Mouse (Mus musculus) CH12.LX (cell line): ENCODE data around the gene Mgat2. TPM values are rescaled to one million over a fixed set of nuclear protein-coding genes. Genes with fewer than 3 reads are reported as not detected.

Source experiments
- DNase-seq: peaks from one replicate; pipeline ENCODE4 v3.0.0-alpha.2; 2013; ENCODE audit errors: extremely low read depth
- H3K27ac ChIP-seq: 2 replicates; pipeline ENCODE4 v1.5.1; 2012; ENCODE audit warnings: low read depth, mild to moderate bottlenecking, control low read depth, moderate library complexity; ENCODE audit not compliant: insufficient read depth
- H3K27me3 ChIP-seq: replicated peaks from 2 replicates; pipeline ENCODE3; 2012; ENCODE audit warnings: inconsistent platforms
- H3K36me3 ChIP-seq, 2 experiments: replicated peaks in 1 of 2; 2 replicates each; pipeline versions ENCODE3 to v1.6.1; 2012; ENCODE audit warnings: inconsistent platforms in 1 of 2, low read length in 1 of 2, mild to moderate bottlenecking in 1 of 2, mixed read lengths in 1 of 2, moderate library complexity in 1 of 2; ENCODE audit not compliant: control insufficient read depth in 1 of 2, insufficient read depth in 1 of 2
- H3K4me1 ChIP-seq, 2 experiments: 2 replicates each; pipeline ENCODE4 v1.6.1; 2012; ENCODE audit warnings: inconsistent platforms in 1 of 2, moderate library complexity in 1 of 2; ENCODE audit not compliant: insufficient read depth in 2 of 2, control insufficient read depth in 1 of 2
- H3K4me2 ChIP-seq: 2 replicates; pipeline ENCODE4 v1.6.1; 2012; ENCODE audit warnings: low read depth, mild to moderate bottlenecking, control low read depth; ENCODE audit not compliant: poor library complexity, insufficient read depth, severe bottlenecking
- H3K4me3 ChIP-seq, 3 experiments: fragments of 150-350 bp in 1 of 3; sonication (generic) in 1 of 3; replicated peaks in 1 of 3; 2 replicates each; pipeline versions ENCODE3 to v1.5.1; 2011 to 2012; ENCODE audit warnings: low read depth in 2 of 3, low read length in 2 of 3, mild to moderate bottlenecking in 2 of 3, moderate library complexity in 2 of 3, control low read depth in 1 of 3, improper control_type of control experiment in 1 of 3, inconsistent platforms in 1 of 3, mixed read lengths in 1 of 3; ENCODE audit not compliant: poor library complexity in 1 of 3
- H3K79me2 ChIP-seq: replicated peaks from 2 replicates; pipeline ENCODE4 v1.6.1; 2012; ENCODE audit warnings: mild to moderate bottlenecking, moderate library complexity; ENCODE audit not compliant: control insufficient read depth, poor library complexity, insufficient read depth, severe bottlenecking; ENCODE audit errors: extremely low read depth
- H3K9ac ChIP-seq: 2 replicates; pipeline ENCODE4 v1.6.1; 2012; ENCODE audit warnings: low read depth, mild to moderate bottlenecking, control low read depth, moderate library complexity; ENCODE audit not compliant: insufficient read depth
- H3K9me3 ChIP-seq: replicated peaks from 2 replicates; pipeline ENCODE3; 2012; ENCODE audit warnings: low read length, inconsistent platforms, mixed read lengths
- CHD2 ChIP-seq: IDR thresholded peaks from 2 replicates; pipeline ENCODE4 v1.6.1; 2011; ENCODE audit warnings: low read length, improper control_type of control experiment
- ELF1 ChIP-seq: IDR thresholded peaks from 2 replicates; pipeline ENCODE4 v1.6.1; 2014; ENCODE audit warnings: low read depth, mild to moderate bottlenecking, inconsistent platforms, low read length, improper control_type of control experiment
- HCFC1 ChIP-seq: IDR thresholded peaks from 2 replicates; pipeline ENCODE4 v1.6.1; 2012; ENCODE audit warnings: low read depth, mild to moderate bottlenecking, inconsistent platforms, low read length, improper control_type of control experiment
- IRF4 ChIP-seq: IDR thresholded peaks from 2 replicates; pipeline ENCODE4 v1.6.1; 2014; ENCODE audit warnings: low read depth, mild to moderate bottlenecking, inconsistent platforms, low read length, improper control_type of control experiment
- JUN ChIP-seq: IDR thresholded peaks from 2 replicates; pipeline ENCODE4 v1.6.1; 2011; ENCODE audit warnings: low read depth, mild to moderate bottlenecking, low read length, improper control_type of control experiment, moderate library complexity; ENCODE audit not compliant: insufficient read depth
- JUND ChIP-seq: conservative IDR thresholded peaks from 2 replicates; pipeline ENCODE4 v1.6.1; 2011; ENCODE audit warnings: low read depth, low read length, improper control_type of control experiment
- KAT2A ChIP-seq: IDR thresholded peaks from 2 replicates; pipeline ENCODE4 v1.6.1; 2012; ENCODE audit warnings: low read length, improper control_type of control experiment, inconsistent platforms; ENCODE audit not compliant: insufficient replicate concordance
- MAFK ChIP-seq: IDR thresholded peaks from 2 replicates; pipeline ENCODE4 v1.6.1; 2011; ENCODE audit warnings: low read length, improper control_type of control experiment; ENCODE audit not compliant: insufficient replicate concordance
- MAX ChIP-seq: IDR thresholded peaks from 2 replicates; pipeline ENCODE4 v1.6.1; 2011; ENCODE audit warnings: low read length, improper control_type of control experiment
- MAZ ChIP-seq: IDR thresholded peaks from 2 replicates; pipeline ENCODE4 v1.6.1; 2012; ENCODE audit warnings: low read depth, mild to moderate bottlenecking, inconsistent platforms, low read length, improper control_type of control experiment, moderate library complexity
- MEF2A ChIP-seq: IDR thresholded peaks from 2 replicates; pipeline ENCODE4 v1.6.1; 2014; ENCODE audit warnings: low read depth, mild to moderate bottlenecking, inconsistent platforms, low read length, improper control_type of control experiment, borderline replicate concordance
- MXI1 ChIP-seq: IDR thresholded peaks from 2 replicates; pipeline ENCODE4 v1.6.1; 2011; ENCODE audit warnings: mild to moderate bottlenecking, low read depth, low read length, improper control_type of control experiment
- PAX5 ChIP-seq: IDR thresholded peaks from 2 replicates; pipeline ENCODE4 v1.6.1; 2012; ENCODE audit warnings: low read length, inconsistent platforms, mixed read lengths
- POLR2A ChIP-seq: IDR thresholded peaks from 2 replicates; pipeline ENCODE4 v1.6.1; 2011; ENCODE audit warnings: low read depth, mild to moderate bottlenecking, improper control_type of control experiment, low read length
- POLR2AphosphoS2 ChIP-seq: IDR thresholded peaks from 2 replicates; pipeline ENCODE4 v1.6.1; 2011; ENCODE audit warnings: low read depth, low read length, improper control_type of control experiment
- RAD21 ChIP-seq: IDR thresholded peaks from 2 replicates; pipeline ENCODE4 v1.6.1; 2011; ENCODE audit warnings: low read depth, mild to moderate bottlenecking, low read length, improper control_type of control experiment, moderate library complexity
- ZC3H11A ChIP-seq: IDR thresholded peaks from 2 replicates; pipeline ENCODE4 v1.6.1; 2012; ENCODE audit warnings: low read depth, mild to moderate bottlenecking, inconsistent platforms, low read length, improper control_type of control experiment
- ZKSCAN1 ChIP-seq: IDR thresholded peaks from 2 replicates; pipeline ENCODE4 v1.6.1; 2012; ENCODE audit warnings: low read depth, inconsistent platforms, low read length, improper control_type of control experiment, borderline replicate concordance
- ZMIZ1 ChIP-seq: IDR thresholded peaks from 2 replicates; pipeline ENCODE4 v1.6.1; 2012; ENCODE audit warnings: low read depth, mild to moderate bottlenecking, inconsistent platforms, low read length, improper control_type of control experiment
- ZNF384 ChIP-seq: IDR thresholded peaks from 2 replicates; pipeline ENCODE4 v1.6.1; 2012; ENCODE audit warnings: low read depth, low read length, improper control_type of control experiment, inconsistent platforms
- dilution Hi-C: fragments of 300-500 bp; cut with MboI; formaldehyde crosslinking; loops from 2 replicates; pipeline ENCODE4 v1.14.3; 2020; ENCODE audit warnings: low sequenced_read_pairs; ENCODE audit not compliant: extremely low pct_unique_long_range_greater_than_20kb, extremely low pct_ligation_motif_present
- in situ Hi-C: fragments of 300-500 bp; cut with MboI; formaldehyde crosslinking; loops from 3 replicates; pipeline ENCODE4 v1.14.3; 2019; ENCODE audit warnings: low sequenced_read_pairs, low pct_ligation_motif_present, low pct_unique_long_range_greater_than_20kb, mixed read lengths
- polyA plus RNA-seq: library from polyadenylated mRNA; unstranded; fragments of >175 nt; gene quantifications from 2 replicates; pipeline ENCODE4 v1.2.1, GENCODE M21; 2012; ENCODE audit warnings: low read depth; ENCODE audit not compliant: insufficient read length
- total RNA-seq, 2 experiments: library from RNA; depleted of rRNA; stranded (reverse); fragments of 300-350 nt in 1 of 2; fragments of >200 nt in 1 of 2; gene quantifications; 2 replicates each; pipeline ENCODE4 v1.2.3; 2012 to 2014

Gene Mgat2
- total and polyA plus RNA-seq, 3 experiments, result 54.2 to 106 (median 58.1) TPM

DNA sequence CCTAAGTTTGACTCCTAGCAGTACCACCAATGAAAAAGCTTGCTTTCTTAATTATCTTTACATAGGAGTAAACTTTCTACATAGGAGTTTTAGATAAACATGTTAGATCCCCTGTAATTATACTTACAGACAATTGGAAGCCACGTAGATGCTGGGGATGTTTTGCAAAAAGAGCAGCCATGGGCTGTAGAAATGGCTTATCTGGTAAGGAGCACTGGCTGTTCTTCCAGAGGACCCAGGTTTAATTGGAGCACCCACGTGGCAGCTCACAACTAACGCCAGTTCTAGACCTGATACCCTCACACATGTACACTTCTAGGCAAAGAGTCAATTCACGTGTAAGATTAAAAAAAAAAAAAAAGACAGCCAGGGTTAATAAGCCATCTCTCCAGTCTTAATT is 2.2 kb upstream of the Mgat2 start:
- peaks cover 4% of the 10 kb centered on the region in 2 experiments; a peak in 3 of 4 replicates for H3K4me1 ChIP-seq
- peaks cover 13 to 42% of the 10 kb centered on the region in 2 experiments for H3K36me3 ChIP-seq
- DNase-seq, result no peak

GRCm38 (mm10) chr12:69184342-69185295 is 662 bp downstream of the Mgat2 start:
- peaks cover 7 to 21% of the 10 kb centered on the region in 2 experiments; a peak in 3 of 4 replicates for H3K4me1 ChIP-seq
- dilution Hi-C loops, result no loop called here
- DNase-seq, result peak; percentile 35

More for the DNA sequence above, 2.2 kb upstream of the Mgat2 start:
- dilution Hi-C loops, result no loop called here
- peaks cover 37% of the 10 kb centered on the region for H3K79me2 ChIP-seq
- H3K9me3 ChIP-seq, result peaks cover 3% of the 10 kb centered on the region
- H3K9ac ChIP-seq, result no peak overlapping the region
- H3K4me2 ChIP-seq, result no peak overlapping the region
- no peak overlapping the region for H3K4me3 ChIP-seq
- in situ Hi-C loops, result no loop called here
- H3K27me3 ChIP-seq, result no peaks in the 10 kb centered on the region
- H3K27ac ChIP-seq, result no peak overlapping the region
- TF ChIP-seq CHD2 (no peak), PAX5 (no peak), POLR2A (0 out of 2 replicates have a peak, but pooled peaks have one; percentile 7), ZMIZ1 (0 out of 2 replicates have a peak, but pooled peaks have one; percentile 26)
- TF ChIP-seq, all 38 proteins: peak for 2

DNA sequence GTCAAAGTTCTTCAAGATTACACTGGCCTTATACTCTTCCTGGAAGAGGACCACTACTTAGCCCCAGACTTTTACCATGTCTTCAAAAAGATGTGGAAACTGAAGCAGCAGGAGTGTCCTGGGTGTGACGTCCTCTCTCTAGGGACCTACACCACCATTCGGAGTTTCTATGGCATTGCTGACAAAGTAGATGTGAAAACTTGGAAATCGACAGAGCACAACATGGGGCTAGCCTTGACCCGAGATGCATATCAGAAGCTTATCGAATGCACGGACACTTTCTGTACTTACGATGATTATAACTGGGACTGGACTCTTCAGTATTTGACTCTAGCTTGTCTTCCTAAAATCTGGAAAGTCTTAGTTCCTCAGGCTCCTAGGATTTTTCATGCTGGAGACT is 1.4 kb downstream of the Mgat2 start:
- Histone ChIP-seq H3K27me3 (no peaks in the 10 kb centered on the region), H3K36me3 (peaks cover 24 to 48% of the 10 kb centered on the region in 2 experiments), H3K4me2 (peak overlapping the region; percentile 74), H3K9me3 (no peaks in the 10 kb centered on the region), H3K9ac (peak overlapping the region; percentile 88), H3K27ac (peak overlapping the region; percentile 72; the same call in 1 of the 2 replicates), H3K4me3 (peak overlapping the region; percentile 64 to 89 (median 75)), H3K79me2 (peaks cover 56% of the 10 kb centered on the region), H3K4me1 (peaks cover 7 to 21% of the 10 kb centered on the region in 2 experiments; a peak in 3 of 4 replicates)
- DNase-seq, result peak; percentile 35
- TF ChIP-seq ZNF384 (no peak), JUND (no peak), ZKSCAN1 (no peak), RAD21 (no peak), JUN (no peak), KAT2A (no peak), MAZ (no peak), IRF4 (no peak), MAFK (no peak), POLR2AphosphoS2 (no peak), HCFC1 (no peak), ZC3H11A (no peak), MXI1 (no peak), ELF1 (no peak)
- dilution Hi-C loops, result no loop called here
- in situ Hi-C loops, result no loop called here

More at GRCm38 (mm10) chr12:69184342-69185295, 662 bp downstream of the Mgat2 start:
- peaks cover 18 to 44% of the 10 kb centered on the region in 2 experiments for H3K36me3 ChIP-seq
- peaks cover 56% of the 10 kb centered on the region for H3K79me2 ChIP-seq
- H3K27me3 ChIP-seq, result no peaks in the 10 kb centered on the region
- no peaks in the 10 kb centered on the region for H3K9me3 ChIP-seq
- H3K27ac ChIP-seq, result peak overlapping the region; percentile 72
- TF ChIP-seq MEF2A (peak; percentile 14; the same call in 1 of the 2 replicates), ELF1 (0 out of 2 replicates have a peak, but pooled peaks have one; percentile 3), MAX (peak; percentile 17; the same call in 1 of the 2 replicates), RAD21 (no peak), CHD2 (no peak)
- H3K4me3 ChIP-seq, result peak overlapping the region; percentile 64 to 89 (median 75)
- in situ Hi-C loops, result no loop called here
- H3K9ac ChIP-seq, result peak overlapping the region; percentile 88
- peak overlapping the region; percentile 74 for H3K4me2 ChIP-seq
